In the genomic region with DNA sequence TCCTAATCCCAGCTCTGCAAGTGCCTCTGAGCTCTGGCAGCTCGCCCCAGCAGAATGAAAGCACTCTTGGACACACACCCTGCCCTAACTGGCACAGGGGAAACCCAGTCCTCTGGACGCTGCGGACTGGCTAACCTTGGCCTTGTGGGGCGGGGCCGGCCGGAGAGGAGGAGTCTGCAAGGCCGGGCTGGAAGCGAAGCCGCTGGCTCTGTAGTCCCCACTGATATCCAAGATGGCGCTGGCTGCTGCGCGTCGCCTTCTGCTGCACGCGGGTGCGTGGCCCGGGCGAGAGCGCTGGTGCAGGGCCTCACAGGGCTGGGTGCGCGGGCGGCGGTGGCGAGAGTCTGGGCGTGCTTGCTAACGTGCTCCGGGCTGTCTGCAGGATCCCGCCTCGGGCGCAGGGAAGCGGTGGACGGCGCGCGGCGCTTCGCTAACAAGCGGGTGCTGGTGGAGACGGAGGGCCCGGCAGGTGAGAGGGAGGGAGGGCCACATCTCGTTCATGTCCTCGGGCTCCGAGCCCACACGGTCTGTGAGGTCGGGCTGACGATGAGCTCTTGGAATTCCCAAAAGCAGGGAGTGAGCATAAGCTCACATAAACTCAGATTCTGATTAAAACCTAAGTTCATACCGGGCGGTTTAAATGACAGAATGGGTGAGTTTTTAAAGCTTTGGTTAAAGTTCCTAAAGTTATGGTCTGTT, we compare ENCODE assay signal across 8 mouse cellular contexts. TPM values are rescaled to one million over a fixed set of nuclear protein-coding genes. Genes with fewer than 3 reads are reported as not detected.
DNase-seq lines count a peak whose midpoint lies in the region; ATAC-seq and TF ChIP-seq lines count a peak whose summit lies in the region.

A gene (plus strand): TSS at position 171 of the 699 bp plus-strand sequence.

- peak within 1 kb of the TSS; percentile 71 for H3K4me2 ChIP-seq in forebrain, postnatal 0 days (ENCODE audit: low read depth)
- H3K4me2 ChIP-seq in lung, embryonic 15.5 days = peak within 1 kb of the TSS; percentile 49

- peak within 1 kb of the TSS; percentile 59 to 77 for H3K4me3 ChIP-seq in MEL (ENCODE audit: control insufficient read depth in 1 of 2, insufficient read depth in 1 of 2, low read depth in 2 of 2, low read length in 2 of 2)
- peak within 1 kb of the TSS; percentile 79 for H3K4me3 ChIP-seq in cerebellum, adult 2 months (replicated peaks; ENCODE audit: insufficient read depth, low read depth, low read length)
- H3K4me3 ChIP-seq in forebrain, postnatal 0 days (ENCODE audit: low read depth, low read length) = peak within 1 kb of the TSS; percentile 50
- H3K4me3 ChIP-seq in lung, embryonic 15.5 days = peak within 1 kb of the TSS; percentile 57

- H3K9me3 ChIP-seq in MEL (replicated peaks; ENCODE audit: insufficient read depth, low read length) = no peaks in the 10 kb centered on the region
- H3K9me3 ChIP-seq in forebrain, postnatal 0 days (ENCODE audit: low read length) = no peaks in the 10 kb centered on the region
- H3K9me3 ChIP-seq in lung, embryonic 15.5 days = no peaks in the 10 kb centered on the region

- no peaks in the 10 kb centered on the region for H3K27me3 ChIP-seq in MEL (ENCODE audit: control insufficient read depth in 1 of 2, insufficient read depth in 2 of 2, low read length in 2 of 2)
- no peaks in the 10 kb centered on the region for H3K27me3 ChIP-seq in cerebellum, adult 2 months (ENCODE audit: control insufficient read depth, insufficient read depth, low read length)
- no peaks in the 10 kb centered on the region for H3K27me3 ChIP-seq in forebrain, postnatal 0 days (ENCODE audit: insufficient read depth, low read length)
- no peaks in the 10 kb centered on the region for H3K27me3 ChIP-seq in lung, embryonic 15.5 days

- TF ChIP-seq RAD21 in MEL (IDR thresholded peaks at IDR 0.05; ENCODE audit: low read depth, low read length) = no peak

- DNase-seq in MEL (ENCODE audit: low read depth, low spot score) = peak; percentile 92
- DNase-seq in cerebellum, adult 2 months = peak; percentile 97 to 99
- peak; percentile 86 for DNase-seq in forebrain, postnatal 0 days
- DNase-seq in heart, postnatal 4 days = peak; percentile 96
- DNase-seq in layer of hippocampus, adult 8-10 months (ENCODE audit: low spot score in 2 of 2) = peak; percentile 90 to 92
- DNase-seq in ovary, adult 18-20 months (ENCODE audit: low spot score) = peak; percentile 99
- peak; percentile 64 for DNase-seq in thymus, postnatal 0 days (ENCODE audit: low spot score)

- ATAC-seq in forebrain, postnatal 0 days = peak; percentile 96
- ATAC-seq in lung, embryonic 15.5 days (ENCODE audit: borderline replicate concordance, extremely low read depth, low FRiP score, low TSS enrichment) = peak; percentile 99

- H3K4me1 ChIP-seq in MEL (ENCODE audit: control insufficient read depth in 1 of 2, insufficient read depth in 2 of 2, low read length in 2 of 2) = peaks cover 3 to 5% of the 10 kb centered on the region in 2 experiments; a peak in 2 of 4 replicates
- H3K4me1 ChIP-seq in cerebellum, adult 2 months (ENCODE audit: control insufficient read depth, insufficient read depth, low read length) = peaks cover 19% of the 10 kb centered on the region; the same call in 1 of the 2 replicates
- H3K4me1 ChIP-seq in forebrain, postnatal 0 days (ENCODE audit: insufficient read depth) = no peaks in the 10 kb centered on the region
- peaks cover 16% of the 10 kb centered on the region for H3K4me1 ChIP-seq in lung, embryonic 15.5 days

- peaks cover 10% of the 10 kb centered on the region for H3K79me2 ChIP-seq in MEL (ENCODE audit: control insufficient read depth, insufficient read depth, low read length, poor library complexity)

- 0 out of 6 replicates have a peak, but pooled peaks of 1 of the 3 experiments have one; percentile 3 for TF ChIP-seq CTCF in MEL (IDR thresholded peaks at IDR 0.05 in 2 of 3, conservative IDR thresholded peaks at IDR 0.05 in 1 of 3; ENCODE audit: control insufficient read depth in 1 of 3, insufficient read depth in 1 of 3, low read depth in 2 of 3, low read length in 3 of 3, poor library complexity in 1 of 3, severe bottlenecking in 1 of 3)
- TF ChIP-seq CTCF in cerebellum, adult 2 months (IDR thresholded peaks at IDR 0.05; ENCODE audit: borderline replicate concordance, insufficient read depth, low read depth, low read length) = no peak
- no peak for TF ChIP-seq CTCF in forebrain, postnatal 0 days (IDR thresholded peaks at IDR 0.05; ENCODE audit: low read depth)

- H3K9ac ChIP-seq in MEL (ENCODE audit: control insufficient read depth, low read depth, low read length, poor library complexity, severe bottlenecking) = peak within 1 kb of the TSS; percentile 80
- H3K9ac ChIP-seq in forebrain, postnatal 0 days = peak within 1 kb of the TSS; percentile 75
- peak within 1 kb of the TSS; percentile 74 for H3K9ac ChIP-seq in lung, embryonic 15.5 days

- peak in 1 of 2 experiments; percentile 27; a peak in 1 of 4 replicates for TF ChIP-seq EP300 in MEL (IDR thresholded peaks at IDR 0.05; ENCODE audit: low read depth in 1 of 2, low read length in 2 of 2)

- peak; percentile 89 to 90 for TF ChIP-seq POLR2A in MEL (IDR thresholded peaks at IDR 0.05; ENCODE audit: control insufficient read depth in 1 of 2, insufficient read depth in 1 of 2, low read depth in 1 of 2, low read length in 2 of 2, poor library complexity in 1 of 2)
- peak; percentile 90 for TF ChIP-seq POLR2A in cerebellum, adult 2 months (IDR thresholded peaks at IDR 0.05; ENCODE audit: borderline replicate concordance, insufficient read depth, low read length)

- peaks cover 6 to 15% of the 10 kb centered on the region in 2 experiments; a peak in 3 of 4 replicates for H3K36me3 ChIP-seq in MEL (ENCODE audit: control insufficient read depth in 1 of 2, insufficient read depth in 2 of 2, low read length in 2 of 2)
- H3K36me3 ChIP-seq in forebrain, postnatal 0 days (ENCODE audit: insufficient read depth) = peaks cover 31% of the 10 kb centered on the region
- peaks cover 36% of the 10 kb centered on the region for H3K36me3 ChIP-seq in lung, embryonic 15.5 days

- 1% methylated on average over 48 of the region's 48 CpGs for WGBS in cerebellum, adult 2 months
- WGBS in forebrain, postnatal 0 days = under 1% methylated on average over 47 of the region's 48 CpGs
- under 1% methylated on average over 48 of the region's 48 CpGs for WGBS in lung, embryonic 15.5 days

- peak within 1 kb of the TSS; percentile 52 for H3K27ac ChIP-seq in MEL (ENCODE audit: control insufficient read depth, low read depth, low read length)
- H3K27ac ChIP-seq in cerebellum, adult 2 months (ENCODE audit: insufficient read depth, low read length) = peak within 1 kb of the TSS; percentile 93
- peak within 1 kb of the TSS; percentile 89 for H3K27ac ChIP-seq in forebrain, postnatal 0 days (ENCODE audit: low read depth, low read length)
- peak within 1 kb of the TSS; percentile 92 for H3K27ac ChIP-seq in lung, embryonic 15.5 days

TF ChIP-seq in MEL, 35 proteins besides CTCF, POLR2A, EP300 and RAD21 (continues in another document):
- TF ChIP-seq POLR2AphosphoS5 (IDR thresholded peaks at IDR 0.05; ENCODE audit: borderline replicate concordance, low read depth, low read length) (no peak), TCF12 (IDR thresholded peaks at IDR 0.05; ENCODE audit: low read depth, low read length) (peak; percentile 57; the same call in 1 of the 2 replicates), MYC (IDR thresholded peaks at IDR 0.05; ENCODE audit: low read depth, low read length) (peak; percentile 48), POLR2AphosphoS2 (IDR thresholded peaks at IDR 0.05; ENCODE audit: low read length) (peak; percentile 99), HCFC1 (IDR thresholded peaks at IDR 0.05; ENCODE audit: low read depth, low read length) (peak; percentile 63), KAT2A (conservative IDR thresholded peaks at IDR 0.05; ENCODE audit: low read depth, low read length) (no peak), CHD2 (IDR thresholded peaks at IDR 0.05; ENCODE audit: low read length) (no peak), CHD1 (IDR thresholded peaks at IDR 0.05; ENCODE audit: low read depth, low read length) (0 out of 2 replicates have a peak, but pooled peaks have one; percentile 25), ELF1 (IDR thresholded peaks at IDR 0.05; ENCODE audit: low read depth, low read length) (no peak), MAX (IDR thresholded peaks at IDR 0.05; ENCODE audit: low read length) (peak; percentile 73), TBP (IDR thresholded peaks at IDR 0.05; ENCODE audit: low read depth, low read length) (peak; percentile 58; the same call in 1 of the 2 replicates), ZMIZ1 (IDR thresholded peaks at IDR 0.05; ENCODE audit: low read depth, low read length) (peak; percentile 93), MAZ (IDR thresholded peaks at IDR 0.05; ENCODE audit: low read depth, low read length) (peak; percentile 64; the same call in 1 of the 2 replicates), TAL1 (IDR thresholded peaks at IDR 0.05; ENCODE audit: low read length) (no peak), NRF1 (IDR thresholded peaks at IDR 0.05; ENCODE audit: insufficient read depth, low read depth, low read length, poor library complexity, severe bottlenecking) (0 out of 2 replicates have a peak, but pooled peaks have one; percentile 14), RCOR1 (IDR thresholded peaks at IDR 0.05; ENCODE audit: low read depth, low read length) (0 out of 2 replicates have a peak, but pooled peaks have one; percentile 33), SIN3A (IDR thresholded peaks at IDR 0.05; ENCODE audit: low read length) (peak; percentile 78), USF1 (IDR thresholded peaks at IDR 0.05; ENCODE audit: low read depth, low read length) (0 out of 2 replicates have a peak, but pooled peaks have one; percentile 25), GATA1 (IDR thresholded peaks at IDR 0.05; ENCODE audit: low read depth, low read length) (no peak), ZKSCAN1 (IDR thresholded peaks at IDR 0.05; ENCODE audit: low read depth, low read length) (peak; percentile 76), SMC3 (IDR thresholded peaks at IDR 0.05; ENCODE audit: low read depth, low read length) (no peak), USF2 (IDR thresholded peaks at IDR 0.05; ENCODE audit: borderline replicate concordance in 1 of 2, insufficient read depth in 1 of 2, low read depth in 1 of 2, low read length in 2 of 2) (no peak)

RNA-seq across cellular contexts. Expression of the gene that starts here (rescaled TPM):
- total RNA-seq in MEL (2012; rRNA removed) = 54.4 and 65.6 TPM in 2 replicates
- polyA plus RNA-seq in MEL (2012; ENCODE audit: insufficient read depth in 1 of 2, insufficient read length in 2 of 2, low read depth in 1 of 2, low replicate concordance in 2 of 2, missing spikeins in 1 of 2) = 10 to 100 TPM in 1 of 2 experiments, not detected in 1; 48.6 TPM
- 77.3 and 78.6 TPM in 2 replicates for polyA plus RNA-seq in cerebellum, adult 2 months (2012; rRNA removed)
- total RNA-seq in forebrain, postnatal 0 days (2014; rRNA removed) = 20.2 and 22.0 TPM in 2 replicates
- 23.3 and 30.0 TPM in 2 replicates for polyA plus RNA-seq in forebrain, postnatal 0 days (2015; fragmentation: Nextera tagmentation; extraction: Ambion mirVana)
- total RNA-seq in heart, postnatal 4 days (2021) = 100 to 1,000 TPM; 323 to 342 TPM
- 10 to 100 TPM; 23.1 to 33.9 (median 27.9) TPM for total RNA-seq in layer of hippocampus, adult 8-10 months (2022)
- 90.4 and 90.6 TPM in 2 replicates for polyA plus RNA-seq in lung, embryonic 15.5 days (2015; fragmentation: Nextera tagmentation; extraction: Ambion mirVana)
- 23.2 and 31.3 TPM in 2 replicates for polyA plus RNA-seq in thymus, postnatal 0 days (2015; fragmentation: Nextera tagmentation; extraction: Ambion mirVana)

Comparison
In these comparisons a context has a peak if more than half of its experiments do, and no peak if none do; other contexts are left out.
1. Peak in every context shown above with its lines: DNase-seq, ATAC-seq, H3K4me3 ChIP-seq and H3K27ac ChIP-seq.